Mouse (Mus musculus) megakaryocyte, adult 5-6 weeks (primary cell): ENCODE measurements around the gene Fars2. TPM values are rescaled to one million over a fixed set of nuclear protein-coding genes. Genes with fewer than 3 reads are reported as not detected.

Experiments used
- ATAC-seq: 2 replicates; pipeline ENCODE4 v1.8.0; 2016; ENCODE audit warnings: mild to moderate bottlenecking, inconsistent platforms; ENCODE audit not compliant: poor library complexity, severe bottlenecking
- total RNA-seq, 2 experiments: library from RNA; stranded (forward) in 1 of 2; stranded (reverse) in 1 of 2; fragments of 153-499, 151-499 nt in 1 of 2; fragments of 221-1000, 200-1000 nt in 1 of 2; gene quantifications; 2 replicates each; pipeline versions ENCODE4 v1.2.3 to v1.2.4; 2015 to 2017

The Fars2 gene
- total RNA-seq, 2 experiments from 2014 or later: 20.9 to 28.4 TPM

DNA sequence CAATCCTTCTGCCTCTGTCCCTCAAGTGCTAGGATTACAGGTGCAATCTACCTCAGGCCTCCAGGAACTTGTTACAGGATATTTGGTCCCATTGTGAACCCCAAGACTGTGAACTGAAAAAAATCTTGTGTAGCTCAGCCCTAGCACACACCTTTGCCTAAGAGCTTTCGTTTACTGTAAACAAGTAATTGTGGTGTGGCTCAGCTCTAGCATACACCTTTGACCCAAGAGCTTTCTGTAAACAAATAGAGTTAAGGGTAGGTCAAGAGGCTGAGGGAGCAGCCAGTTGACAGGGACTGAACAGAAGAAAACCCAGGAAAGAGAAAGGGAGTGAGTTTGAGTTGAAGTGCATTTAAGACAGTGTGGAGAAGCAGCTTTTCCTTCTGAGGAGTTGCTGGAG is 506.3 kb downstream of the Fars2 start:
- no peak for ATAC-seq

DNA sequence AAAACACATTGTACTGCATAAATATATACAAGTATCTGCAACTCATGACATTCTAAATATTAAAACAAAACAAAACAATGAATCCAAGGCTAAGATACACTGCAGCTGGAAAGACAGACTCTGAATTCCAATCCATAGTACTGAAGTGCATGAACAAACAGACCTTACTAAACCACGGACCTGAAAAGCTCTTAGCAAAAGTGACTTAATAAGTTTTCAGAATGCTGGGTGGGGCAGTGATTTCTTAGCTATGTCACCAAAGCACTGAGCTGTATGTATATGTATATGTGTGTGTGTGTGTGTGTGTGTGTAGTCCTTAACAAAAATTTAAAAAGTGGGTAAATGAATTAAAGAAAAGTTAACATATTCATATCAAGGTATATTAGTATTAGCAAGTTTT is 511.9 kb downstream of the Fars2 start:
- no peak for ATAC-seq

DNA sequence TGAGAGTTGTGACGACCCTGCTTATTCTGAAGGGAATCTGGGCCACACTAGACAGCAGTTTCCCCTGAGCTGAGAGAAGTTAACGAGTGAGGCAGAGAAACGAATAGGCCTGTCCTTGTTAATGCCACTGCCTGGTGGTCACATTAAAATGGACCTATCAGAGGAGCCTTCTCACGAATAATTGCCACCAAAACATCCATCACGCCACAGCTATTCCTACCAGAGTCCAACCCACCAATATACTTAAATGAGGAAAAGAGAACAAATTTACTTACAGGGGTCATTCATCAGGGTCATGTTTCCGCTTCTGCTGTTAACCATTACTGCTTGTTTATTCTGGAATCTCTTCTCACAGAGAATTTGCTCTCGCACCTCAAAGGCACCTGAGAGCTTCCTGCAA is 531.0 kb downstream of the Fars2 start:
- no peak for ATAC-seq

DNA sequence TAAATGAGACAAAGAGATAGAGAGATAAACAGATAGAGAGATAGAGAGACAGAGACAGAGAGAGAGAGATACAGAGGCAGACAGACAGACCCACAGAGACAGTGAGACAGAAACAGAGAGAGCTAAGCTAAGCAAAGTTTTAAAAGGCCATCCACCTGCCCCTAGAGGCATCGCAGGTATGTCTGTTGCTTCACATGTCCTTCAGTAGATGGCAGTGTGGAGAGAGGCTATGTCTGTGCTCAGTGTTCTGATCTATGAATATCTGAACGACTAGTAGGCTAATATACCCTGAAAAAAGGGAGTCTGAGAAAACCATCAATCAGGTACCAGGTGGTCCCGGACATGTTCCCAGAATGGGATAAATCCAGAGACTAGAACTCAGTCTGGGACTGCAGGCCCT is 537.0 kb downstream of the Fars2 start:
- ATAC-seq: no peak

DNA sequence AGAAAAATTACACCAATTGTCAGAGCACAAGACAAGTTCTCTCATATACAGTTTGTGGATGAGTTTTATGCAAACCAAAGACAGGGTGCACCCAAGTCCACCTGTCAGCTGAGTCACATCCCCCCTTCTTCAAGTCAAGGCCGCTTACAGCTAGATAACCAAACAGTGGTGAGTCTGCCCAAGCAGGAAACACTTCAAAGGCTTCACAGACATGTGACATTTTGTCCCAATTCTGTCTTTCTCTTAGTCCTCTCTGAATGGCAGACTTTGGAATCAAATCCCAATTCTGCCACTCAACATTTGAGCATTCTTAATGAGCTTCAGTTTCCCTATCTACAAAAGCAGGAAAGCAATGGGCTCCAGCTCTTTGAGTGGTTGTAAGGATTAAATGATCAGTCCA is 562.1 kb downstream of the Fars2 start:
- no peak for ATAC-seq

DNA sequence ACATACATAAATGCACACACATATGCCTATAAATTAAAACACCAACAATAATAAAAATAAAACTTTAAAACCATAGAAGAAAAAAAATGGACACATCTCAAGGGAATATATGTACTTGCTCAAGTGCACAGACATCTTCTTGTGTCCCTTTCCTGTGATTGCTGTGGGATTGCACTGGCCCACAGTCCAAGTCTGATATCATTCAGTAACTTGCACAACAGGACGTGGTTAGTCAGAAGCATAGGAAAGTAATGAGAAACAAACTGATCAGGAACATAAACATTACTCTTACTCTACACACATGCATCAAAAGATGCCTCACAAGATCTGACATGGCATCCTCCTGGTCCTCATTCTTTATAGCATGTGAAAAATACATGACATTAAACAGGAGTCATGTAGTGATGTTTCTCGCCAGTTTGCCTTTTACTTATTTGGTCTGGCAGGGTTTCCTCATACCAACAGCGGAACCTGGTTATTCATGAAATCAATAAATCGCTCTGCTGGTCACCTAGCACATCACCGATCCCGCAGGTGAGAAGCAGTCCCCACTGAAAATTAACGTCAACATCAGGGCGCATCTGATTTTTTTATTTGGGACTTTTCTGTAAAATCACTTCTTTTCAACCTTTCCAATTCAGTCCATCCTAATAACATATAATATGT is 563.6 kb downstream of the Fars2 start:
- ATAC-seq: no peak

DNA sequence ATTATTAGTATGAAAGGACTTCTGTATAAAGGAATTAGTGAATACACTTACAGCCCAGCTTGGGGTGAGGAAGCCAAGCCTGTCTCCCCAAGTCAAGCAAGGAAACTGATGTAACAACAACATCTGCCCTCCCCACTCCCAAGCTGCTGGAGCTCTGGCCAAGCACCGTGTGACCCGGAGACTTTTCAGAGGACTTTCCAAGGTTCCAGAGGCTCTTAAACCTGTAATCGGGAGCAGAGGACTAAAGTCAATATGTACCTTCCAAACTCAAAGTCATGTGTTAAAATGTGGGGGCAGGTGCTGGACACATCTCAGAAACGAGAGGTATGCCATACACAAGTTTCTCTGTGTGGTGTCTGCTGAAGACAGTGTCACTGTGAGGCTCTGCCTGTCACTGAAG is 566.4 kb downstream of the Fars2 start:
- ATAC-seq: no peak

DNA sequence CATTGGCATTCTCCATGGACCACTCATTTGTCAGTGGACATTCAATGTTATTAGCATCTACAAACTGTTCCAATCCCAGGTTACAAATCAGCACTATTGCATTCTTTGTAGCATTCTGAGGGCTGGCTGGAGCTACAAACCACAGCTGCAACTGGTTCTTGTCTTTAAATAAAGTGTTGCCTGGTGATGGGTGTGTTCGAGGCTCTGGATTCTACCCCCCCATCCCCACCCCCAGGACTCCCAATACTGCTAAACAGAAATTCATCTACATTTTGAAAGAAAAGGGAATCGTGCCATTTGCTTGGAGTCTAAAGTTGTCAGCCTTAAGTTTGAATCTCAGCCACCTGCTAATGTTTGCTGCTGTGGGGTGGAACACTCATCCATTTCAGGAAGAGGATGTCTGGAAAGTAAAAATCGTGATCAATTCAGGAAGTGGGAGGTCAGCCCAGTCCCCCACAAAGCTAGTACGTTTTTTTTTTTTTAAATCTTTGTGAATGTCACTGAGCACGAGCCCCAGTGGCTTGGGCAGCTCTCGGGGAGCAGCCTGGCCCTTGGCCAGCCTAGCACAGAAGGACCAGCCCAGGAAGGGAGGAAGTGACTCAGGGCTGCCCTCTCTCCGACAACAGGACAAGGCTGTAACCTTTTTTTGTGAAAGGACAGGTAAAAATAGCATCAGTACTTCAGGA is 578.4 kb downstream of the Fars2 start:
- no peak for ATAC-seq

DNA sequence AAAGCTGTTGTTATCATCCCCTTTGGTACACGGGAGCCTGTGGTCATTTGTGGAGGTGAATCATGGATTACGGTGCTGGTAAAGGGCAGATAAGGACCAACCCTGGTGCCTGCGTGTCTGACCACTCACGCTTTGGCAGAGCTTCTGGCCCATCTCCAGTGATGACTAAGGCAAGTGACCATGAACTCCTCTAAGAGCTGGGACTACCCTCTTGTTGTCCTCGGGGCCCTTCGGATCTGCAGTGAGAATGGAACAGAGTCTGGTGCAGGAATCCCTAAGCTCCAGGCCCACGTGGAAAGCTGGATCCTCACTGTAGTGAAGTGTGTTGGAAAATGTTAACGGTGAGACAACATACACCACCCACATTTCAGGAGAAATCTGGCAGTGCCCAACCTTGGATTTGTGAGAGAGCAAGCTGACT is 579.1 kb downstream of the Fars2 start:
- no peak for ATAC-seq

DNA sequence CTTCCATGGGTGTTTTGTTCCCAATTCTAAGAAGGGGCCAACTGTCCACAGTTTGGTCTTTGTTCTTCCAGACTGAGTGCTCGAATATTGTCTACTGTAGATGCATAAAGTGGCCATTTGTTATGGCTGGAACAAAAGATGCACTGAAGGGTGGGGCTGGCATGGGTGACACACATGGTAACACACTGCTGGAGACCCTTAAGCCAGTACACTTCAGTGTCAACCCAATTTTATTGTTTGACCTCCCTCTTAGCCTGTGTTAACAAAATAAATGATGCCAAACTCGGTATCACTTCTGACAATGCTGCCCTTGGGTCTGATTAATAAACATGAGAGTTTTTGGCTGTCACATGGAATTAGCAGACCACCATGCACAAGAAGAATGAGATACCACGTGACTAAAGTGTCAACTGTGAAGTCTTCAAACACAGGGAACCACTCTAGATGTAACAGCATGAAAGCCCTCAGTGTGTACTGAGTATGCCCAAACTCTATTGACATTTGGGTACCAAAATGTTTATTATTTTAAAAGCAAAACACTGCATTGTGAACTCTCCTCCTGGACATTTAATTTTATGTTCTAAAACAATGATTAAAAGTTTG is 590.0 kb downstream of the Fars2 start:
- no peak for ATAC-seq

DNA sequence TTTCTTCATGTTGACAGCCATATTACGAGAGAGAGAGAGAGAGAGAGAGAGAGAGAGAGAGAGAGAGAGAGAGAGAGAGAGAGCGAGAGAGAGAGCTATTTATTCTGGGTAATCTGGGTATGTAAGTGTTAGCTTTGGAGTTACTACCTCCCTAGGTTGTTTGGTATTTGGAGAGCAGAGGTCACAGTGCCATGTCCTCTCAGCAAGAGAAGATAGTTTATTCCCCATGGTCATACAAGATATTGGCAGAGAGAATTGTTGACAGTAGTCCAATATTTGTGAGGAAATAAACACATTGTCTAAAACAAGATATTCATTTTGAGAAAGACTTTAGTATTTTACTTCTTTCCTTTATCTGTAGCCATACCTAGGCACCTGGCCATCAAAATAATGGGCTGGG is 596.9 kb downstream of the Fars2 start:
- ATAC-seq: no peak

DNA sequence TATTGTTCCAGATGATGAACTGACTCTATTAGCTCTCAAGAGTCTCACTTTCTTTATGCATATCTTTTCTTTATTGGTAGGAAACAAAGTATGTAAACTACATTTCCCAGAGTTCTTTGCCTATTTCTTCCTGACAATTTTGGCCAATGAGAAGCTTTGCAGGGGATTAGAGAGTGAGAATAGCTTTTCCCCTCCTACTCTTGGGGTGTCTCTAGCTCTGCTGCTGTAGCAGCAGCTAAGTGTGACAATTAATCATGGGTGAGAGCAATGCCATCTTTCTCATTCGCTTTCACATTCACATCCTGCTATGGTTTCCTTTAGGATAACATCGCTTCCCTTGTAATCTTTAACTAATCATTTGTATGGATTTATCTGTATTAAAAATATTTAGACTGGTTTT is 599.5 kb downstream of the Fars2 start:
- no peak for ATAC-seq

DNA sequence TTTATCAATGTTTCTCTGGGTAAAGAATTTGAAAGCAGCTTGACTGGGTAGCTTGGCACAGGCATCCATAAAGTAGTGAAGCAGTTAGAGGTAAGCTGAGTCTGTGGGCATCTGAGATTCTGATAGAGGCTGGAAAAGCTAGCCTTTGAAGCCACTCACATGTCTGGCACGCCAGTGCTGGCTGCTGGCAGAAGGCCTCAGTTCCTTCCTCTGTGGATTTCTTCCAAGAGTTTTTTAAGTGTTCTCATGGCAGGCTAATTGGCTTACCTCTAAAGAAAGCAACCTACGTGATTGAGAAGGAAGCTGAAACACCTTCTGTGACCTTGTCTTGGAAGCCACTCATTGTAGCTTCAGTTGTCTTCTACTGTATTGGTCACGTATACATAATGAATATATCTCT is 600.2 kb downstream of the Fars2 start:
- no peak for ATAC-seq

DNA sequence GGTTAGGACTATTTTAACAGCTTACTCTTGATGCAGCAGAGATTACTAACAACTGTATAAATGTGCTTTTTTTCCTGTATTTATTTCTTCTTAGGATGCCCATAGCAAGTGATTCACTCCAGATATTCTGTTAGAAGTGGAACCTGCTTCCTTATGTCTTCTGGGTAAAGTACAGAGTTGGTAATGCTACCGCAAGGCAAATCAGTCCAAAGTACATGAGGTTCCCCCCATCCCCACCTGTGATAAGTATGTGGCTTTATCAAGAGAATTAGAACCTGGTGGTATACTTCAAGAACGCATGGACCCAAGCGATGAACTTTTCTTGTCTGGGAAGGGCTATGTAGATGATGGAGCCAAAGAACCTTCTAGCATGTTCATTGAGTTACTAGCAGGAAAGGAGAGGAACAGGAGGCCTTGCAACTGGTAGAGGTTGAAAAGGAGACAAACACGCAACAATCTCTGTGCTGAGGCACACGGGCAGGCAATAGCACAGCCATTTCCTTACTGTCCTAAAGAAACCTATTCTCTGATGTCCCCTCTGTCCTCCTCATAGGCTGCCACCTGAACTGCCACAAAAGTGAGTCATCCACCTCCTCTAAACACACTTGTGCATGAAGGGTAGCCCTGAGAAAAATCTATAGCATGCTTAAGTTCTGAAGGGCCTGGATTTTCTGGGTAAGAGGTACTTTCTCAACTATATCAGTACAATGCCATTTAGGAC is 603.2 kb downstream of the Fars2 start:
- no peak for ATAC-seq

DNA sequence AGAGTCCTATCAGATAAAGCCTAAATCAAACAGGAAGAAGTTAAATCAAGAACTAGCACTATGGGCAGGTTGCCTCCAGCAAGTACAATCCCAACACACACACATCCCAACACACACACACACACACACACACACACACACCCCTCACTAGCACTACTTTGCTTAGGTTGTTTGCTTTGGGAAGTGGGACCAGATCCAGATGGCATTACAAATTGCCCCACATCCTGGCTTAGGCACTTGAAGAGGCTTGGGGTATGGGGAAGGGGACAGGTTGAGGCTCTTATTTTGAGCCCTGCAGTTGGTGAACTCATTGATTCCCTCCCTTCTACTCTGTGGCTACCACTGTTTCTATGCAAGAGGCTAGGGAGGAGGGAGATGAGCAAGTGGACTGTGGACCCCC is 605.1 kb downstream of the Fars2 start:
- ATAC-seq: no peak

DNA sequence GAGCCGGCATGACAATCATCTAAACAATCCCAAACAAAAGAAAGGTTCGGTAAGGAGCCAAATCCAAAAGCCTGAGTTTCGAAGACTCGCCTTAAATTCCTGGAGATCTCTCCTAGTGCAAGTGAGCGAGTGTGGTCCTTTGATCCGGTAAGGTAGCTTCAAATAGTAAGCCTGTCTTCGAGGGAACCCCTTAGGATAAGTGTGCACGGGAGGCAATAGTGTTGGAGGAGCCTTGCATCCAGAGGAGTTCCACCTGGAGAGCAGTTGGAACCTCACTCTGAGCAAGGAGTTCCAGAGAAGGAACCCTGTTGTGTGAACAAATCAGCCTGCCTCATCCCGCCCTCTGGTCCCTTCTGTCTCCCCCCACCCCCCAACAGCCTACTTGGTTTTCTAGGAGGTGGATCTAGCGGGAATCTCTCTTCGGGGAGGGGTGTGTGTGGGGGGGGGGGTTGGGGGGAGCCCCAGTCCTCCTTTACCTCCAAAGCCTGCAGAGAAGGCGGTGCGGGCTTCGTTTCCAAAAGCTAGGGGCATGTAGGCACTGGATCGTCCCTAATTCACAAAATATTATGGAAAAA is 606.6 kb downstream of the Fars2 start:
- no peak for ATAC-seq

DNA sequence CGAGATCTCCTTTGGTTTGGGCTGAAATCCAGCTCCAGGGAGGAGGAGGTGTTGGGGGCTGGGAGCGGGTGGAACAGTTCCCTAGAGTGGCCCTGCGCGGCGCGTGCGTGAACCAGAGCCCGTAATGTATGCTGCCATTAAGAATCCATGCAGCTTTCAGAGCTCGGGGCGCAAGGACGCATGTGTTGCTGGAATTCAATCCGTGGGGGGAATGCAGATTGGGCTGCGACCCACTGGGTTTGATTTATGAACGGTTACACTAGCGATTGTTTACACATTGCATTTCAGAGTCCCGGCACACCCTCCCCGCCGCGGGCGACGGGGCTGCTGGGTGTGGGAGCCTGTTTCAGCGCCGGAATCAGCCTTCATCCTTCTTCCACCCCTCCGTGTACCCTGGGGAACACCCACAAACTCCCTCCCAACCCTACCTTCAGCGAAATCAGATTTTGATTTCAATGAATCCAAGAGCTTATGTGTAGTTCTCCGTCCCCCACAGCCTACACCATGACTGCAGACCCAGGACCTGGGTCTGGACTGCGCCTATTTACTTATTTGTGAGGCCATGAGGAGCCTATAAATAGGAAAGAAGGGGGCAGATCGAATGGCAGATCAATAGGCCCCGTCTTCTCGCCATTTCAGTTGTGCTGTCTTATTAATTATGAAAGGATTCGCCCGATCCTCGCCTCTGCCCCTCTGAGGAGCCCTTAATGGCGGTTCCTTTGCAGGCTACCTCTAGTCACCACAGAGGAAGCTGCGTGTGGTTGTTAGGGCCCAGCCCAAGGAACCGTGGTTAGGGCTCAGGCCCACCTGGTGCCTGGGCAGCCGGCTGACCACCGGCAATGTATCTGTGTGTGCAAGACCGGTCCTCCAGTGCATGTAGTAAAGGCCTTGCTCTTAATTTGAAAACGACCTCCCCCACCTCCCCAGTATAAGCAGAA is 607.6 kb downstream of the Fars2 start:
- ATAC-seq: no peak

DNA sequence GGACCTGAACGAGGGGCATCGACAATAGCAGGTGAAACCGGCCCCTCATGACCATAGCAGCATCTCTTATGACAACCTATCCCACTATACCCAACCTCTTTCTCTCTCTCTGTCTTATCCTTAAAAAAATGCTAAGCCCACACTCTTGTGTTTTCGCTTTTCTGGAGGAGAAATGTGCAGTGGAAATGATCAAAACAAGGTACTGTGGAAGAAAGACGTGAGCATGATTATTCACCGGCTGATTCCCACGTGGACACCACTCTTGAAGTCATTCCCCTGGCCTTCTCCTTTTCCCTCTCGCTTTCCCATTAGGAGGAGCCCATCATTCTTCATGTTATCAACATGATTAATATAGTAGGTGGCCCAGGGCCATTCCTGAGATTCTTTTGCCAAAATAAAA is 608.7 kb downstream of the Fars2 start:
- ATAC-seq: no peak

DNA sequence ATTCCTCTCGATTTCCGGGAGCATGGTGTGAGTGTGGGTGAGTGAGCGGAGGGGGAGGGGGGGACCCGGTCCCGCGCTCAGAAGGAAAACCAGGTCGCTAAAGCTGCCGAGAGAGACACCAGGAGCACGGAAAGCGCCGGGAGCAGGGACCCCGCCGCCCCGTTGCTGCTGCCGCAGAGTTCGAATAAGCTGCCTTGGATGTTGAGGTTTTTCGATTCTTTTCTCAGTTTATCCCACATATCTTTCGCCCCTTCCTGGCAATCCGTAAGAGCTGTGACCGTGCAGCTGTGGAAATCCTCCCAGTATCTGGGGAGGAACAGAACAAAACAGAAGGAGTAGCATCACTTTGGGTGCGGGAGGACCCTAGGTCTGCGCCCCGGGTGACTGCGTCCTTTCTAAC is 609.3 kb downstream of the Fars2 start:
- ATAC-seq: no peak
